Mouse (Mus musculus) frontal cortex, postnatal 36 days (tissue): ENCODE data around the gene Ugt2b5.
"Not testable (repeated sequence)": the region's sequence is repeated elsewhere in the genome, so short reads cannot be mapped to it uniquely, and the experiment has no call there.

Experiments used
- DNase-seq, 2 experiments: peaks; one replicate each; pipeline ENCODE4 v3.0.0; 2022; ENCODE audit warnings: low spot score in 2 of 2

Gene Ugt2b5

GRCm38 (mm10) chr5:87140196-87140595 lies at the start of gene Ugt2b5:
Gene Ugt2b5, minus strand, starts transcription at chr5:87140318.
- DNase-seq: not testable (repeated sequence)

- not testable (repeated sequence) for DNase-seq
Observed at GRCm38 (mm10) chr5:87175780-87176179, 35.7 kb upstream of the Ugt2b5 start.

GRCm38 (mm10) chr5:87174671-87175070 lies 34.6 kb upstream of the Ugt2b5 start:
- no peak for DNase-seq

GRCm38 (mm10) chr5:87147741-87148454 lies 7.8 kb upstream of the Ugt2b5 start:
- DNase-seq: no peak

- DNase-seq: peak; percentile 12 to 37
Observed at GRCm38 (mm10) chr5:87142865-87143456, 2.8 kb upstream of the Ugt2b5 start.

GRCm38 (mm10) chr5:87103697-87104096 lies 36.4 kb downstream of the Ugt2b5 start:
- not testable (repeated sequence) for DNase-seq

- DNase-seq: no peak
Observed at GRCm38 (mm10) chr5:87092346-87093027, 47.6 kb downstream of the Ugt2b5 start, which contains the start of gene Ugt2b36. Gene Ugt2b36, minus strand, starts transcription at chr5:87092555.

GRCm38 (mm10) chr5:87091111-87091510 lies 49.0 kb downstream of the Ugt2b5 start:
- DNase-seq: no peak

GRCm38 (mm10) chr5:87089264-87089663 lies 50.9 kb downstream of the Ugt2b5 start:
- DNase-seq: no peak

GRCm38 (mm10) chr5:87086269-87086668 lies 53.8 kb downstream of the Ugt2b5 start:
- no peak for DNase-seq
